Mouse (Mus musculus) adrenal gland, adult 2 months (tissue): ENCODE data around the gene Sertad1. TPM values are rescaled to one million over a fixed set of nuclear protein-coding genes. Genes with fewer than 3 reads are reported as not detected.

ENCODE experiments used
- polyA plus RNA-seq: library from polyadenylated mRNA; depleted of rRNA; stranded (reverse); fragments of >200 nt; gene quantifications from 2 replicates; pipeline ENCODE4 v1.2.3, GENCODE M21; 2012; rRNA removed
- total RNA-seq, 2 experiments: library from RNA; stranded (reverse); gene quantifications; 2 replicates each; pipeline ENCODE4 v1.2.3; 2021

Sertad1 gene
- total and polyA plus RNA-seq, 3 experiments: 17.9 to 57.7 (median 25.6) TPM

Other genes with a start within 250 kb of the Sertad1 start
- 10 to 100 TPM in 1 of 2 experiments, 1 to 10 TPM in 1; 5.2 to 13.3 TPM for gene Numbl, start 228.5 kb upstream of the Sertad1 start, total RNA-seq
- gene Numbl, start 228.5 kb upstream of the Sertad1 start, polyA plus RNA-seq: 37.2 and 48.0 TPM in 2 replicates
- 10 to 100 TPM; 70.3 to 94.7 TPM for gene Ltbp4, start 149.2 kb upstream of the Sertad1 start, total RNA-seq
- gene Ltbp4, start 149.2 kb upstream of the Sertad1 start, polyA plus RNA-seq: 253 and 263 TPM in 2 replicates
- gene Shkbp1, start 130.9 kb upstream of the Sertad1 start, total RNA-seq: 10 to 100 TPM; 11.3 to 22.5 TPM
- gene Shkbp1, start 130.9 kb upstream of the Sertad1 start, polyA plus RNA-seq: 60.8 and 74.5 TPM in 2 replicates
- 1 to 10 TPM in 1 of 2 experiments, not detected in 1; 6.3 TPM for gene Gm20479, start 129.5 kb upstream of the Sertad1 start, total RNA-seq
- gene Gm20479, start 129.5 kb upstream of the Sertad1 start, polyA plus RNA-seq: 0.28 TPM in 2 replicates
- gene Sptbn4, start 39.2 kb upstream of the Sertad1 start, total RNA-seq: 1 to 10 TPM; 1.5 to 1.9 TPM
- 0.84 and 2.3 TPM in 2 replicates for gene Sptbn4, start 39.2 kb upstream of the Sertad1 start, polyA plus RNA-seq
- gene Blvrb, start 38.9 kb upstream of the Sertad1 start, total RNA-seq: 10 to 100 TPM; 48.4 to 51.1 TPM
- 70.2 and 86.2 TPM in 2 replicates for gene Blvrb, start 38.9 kb upstream of the Sertad1 start, polyA plus RNA-seq
- 10 to 100 TPM; 11.6 to 21.0 TPM for gene Sertad3, start 13.1 kb upstream of the Sertad1 start, total RNA-seq
- 20.0 and 20.9 TPM in 2 replicates for gene Sertad3, start 13.1 kb upstream of the Sertad1 start, polyA plus RNA-seq
- gene Prx, start 12.4 kb downstream of the Sertad1 start, total RNA-seq: 1 to 10 TPM; 1.4 to 4.0 TPM
- gene Prx, start 12.4 kb downstream of the Sertad1 start, polyA plus RNA-seq: 2.0 and 2.2 TPM in 2 replicates
- gene Hipk4, start 36.4 kb downstream of the Sertad1 start, total RNA-seq: under 1 TPM; 0.21 to 0.29 TPM
- 0.82 and 1.1 TPM in 2 replicates for gene Hipk4, start 36.4 kb downstream of the Sertad1 start, polyA plus RNA-seq
- gene Pld3, start 66.3 kb downstream of the Sertad1 start, total RNA-seq: 100 to 1,000 TPM; 111 to 179 TPM
- gene Pld3, start 66.3 kb downstream of the Sertad1 start, polyA plus RNA-seq: 202 and 253 TPM in 2 replicates
- gene 2310022A10Rik, start 66.3 kb downstream of the Sertad1 start, total RNA-seq: 10 to 100 TPM; 12.8 to 15.9 TPM
- gene 2310022A10Rik, start 66.3 kb downstream of the Sertad1 start, polyA plus RNA-seq: 22.5 and 27.7 TPM in 2 replicates
- gene Akt2, start 104.6 kb downstream of the Sertad1 start, total RNA-seq: 100 to 1,000 TPM; 219 to 227 TPM
- gene Akt2, start 104.6 kb downstream of the Sertad1 start, polyA plus RNA-seq: 128 and 143 TPM in 2 replicates
- gene Ttc9b, start 167.0 kb downstream of the Sertad1 start, total RNA-seq: not detected
- 0.06 and 0.48 TPM in 2 replicates for gene Ttc9b, start 167.0 kb downstream of the Sertad1 start, polyA plus RNA-seq
- 10 to 100 TPM; 21.9 to 35.1 TPM for gene Map3k10, start 187.7 kb downstream of the Sertad1 start, total RNA-seq
- 65.4 and 93.7 TPM in 2 replicates for gene Map3k10, start 187.7 kb downstream of the Sertad1 start, polyA plus RNA-seq
- 1 to 10 TPM in 1 of 2 experiments, under 1 TPM in 1; 0.81 to 1.7 TPM for gene Zfp607b, start 202.4 kb downstream of the Sertad1 start, total RNA-seq
- gene Zfp607b, start 202.4 kb downstream of the Sertad1 start, polyA plus RNA-seq: 0.10 and 0.31 TPM in 2 replicates
- 10 to 100 TPM; 12.7 to 14.1 TPM for gene Zfp60, start 244.5 kb downstream of the Sertad1 start, total RNA-seq
- 0.40 and 0.85 TPM in 2 replicates for gene Zfp60, start 244.5 kb downstream of the Sertad1 start, polyA plus RNA-seq